Mouse (Mus musculus) E14TG2a.4 (cell line): ENCODE measurements around the gene Rab8a.

Source experiments
- CTCF ChIP-seq: conservative IDR thresholded peaks from 2 replicates; pipeline ENCODE4 v1.5.1; 2014; ENCODE audit warnings: low read length
- NANOG ChIP-seq: IDR thresholded peaks from 2 replicates; pipeline ENCODE4 v1.6.1; 2014; ENCODE audit warnings: borderline replicate concordance, low read length, mixed read lengths
- POU5F1 ChIP-seq: IDR thresholded peaks from 2 replicates; pipeline ENCODE4 v1.6.1; 2014; ENCODE audit warnings: low read length, borderline replicate concordance

GRCm38 (mm10) chr8:72112486-72112885 lies 48.5 kb upstream of the Rab8a start:
- TF ChIP-seq CTCF (peak; percentile 44), POU5F1 (no peak), NANOG (no peak)
